Mouse (Mus musculus) neural tube, embryonic 15.5 days (tissue): ENCODE data around the gene Eva1b. TPM values are rescaled to one million over a fixed set of nuclear protein-coding genes. Genes with fewer than 3 reads are reported as not detected.

Source experiments
- ATAC-seq: fragments of 200-750 bp; cut with Nextera tagmentation; 2 replicates; pipeline ENCODE4 v1.8.0; 2017; ENCODE audit warnings: mild to moderate bottlenecking, moderate TSS enrichment, moderate library complexity; ENCODE audit not compliant: low FRiP score
- H3K27ac ChIP-seq: fragments of 300-500 bp; sonication (generic); replicated peaks from 2 replicates; pipeline ENCODE4 v1.5.1; 2015; ENCODE audit warnings: mild to moderate bottlenecking, inconsistent platforms
- H3K27me3 ChIP-seq: fragments of 300-500 bp; sonication (generic); replicated peaks from 2 replicates; pipeline ENCODE4 v1.6.1; 2015; ENCODE audit warnings: inconsistent platforms
- H3K36me3 ChIP-seq: fragments of 300-500 bp; sonication (generic); 2 replicates; pipeline ENCODE4 v1.6.1; 2015; ENCODE audit warnings: inconsistent platforms
- H3K4me1 ChIP-seq: fragments of 300-500 bp; sonication (generic); 2 replicates; pipeline ENCODE4 v1.6.1; 2015; ENCODE audit warnings: inconsistent platforms
- H3K4me2 ChIP-seq: fragments of 300-500 bp; sonication (generic); 2 replicates; pipeline ENCODE4 v1.6.1; 2015; ENCODE audit warnings: inconsistent platforms, mild to moderate bottlenecking, moderate library complexity
- H3K4me3 ChIP-seq: fragments of 300-500 bp; sonication (generic); replicated peaks from 2 replicates; pipeline ENCODE4 v1.5.1; 2015; ENCODE audit warnings: mild to moderate bottlenecking, inconsistent platforms
- H3K9ac ChIP-seq: fragments of 300-500 bp; sonication (generic); replicated peaks from 2 replicates; pipeline ENCODE4 v1.6.1; 2015; ENCODE audit warnings: mild to moderate bottlenecking, inconsistent platforms
- H3K9me3 ChIP-seq: fragments of 300-500 bp; sonication (generic); replicated peaks from 2 replicates; pipeline ENCODE4 v1.6.1; 2016; ENCODE audit warnings: inconsistent platforms
- WGBS: fragments of 180-500 bp; shearing (Covaris S2); methylation state at CpG from one replicate; pipeline ENCODE4 v1.1.7; 2015; ENCODE audit warnings: mixed read lengths; 5-methylcytosine and 5-hydroxymethylcytosine counted together
- polyA plus RNA-seq: library from polyadenylated mRNA; unstranded; fragments of >200 nt; fragmentation: Nextera tagmentation; extraction: Ambion mirVana; gene quantifications from 2 replicates; pipeline ENCODE4 v1.2.1, GENCODE M21; 2015

The Eva1b gene
- polyA plus RNA-seq, 1 experiment from 2014 or later: 13.3 TPM

- H3K36me3 ChIP-seq: peaks cover 32% of the 10 kb centered on the region
- no peak for ATAC-seq
- WGBS: 57% methylated on average over 7 of the region's 7 CpGs
Measured at GRCm38 (mm10) chr4:126181170-126181957, 33.8 kb downstream of the Eva1b start.

GRCm38 (mm10) chr4:126183034-126183433 lies 35.5 kb downstream of the Eva1b start:
- H3K9me3 ChIP-seq: no peaks in the 10 kb centered on the region
- 92% methylated on average over 5 of the region's 5 CpGs for WGBS

More at GRCm38 (mm10) chr4:126181170-126181957, 33.8 kb downstream of the Eva1b start:
- H3K9me3 ChIP-seq: no peaks in the 10 kb centered on the region
- H3K27me3 ChIP-seq: no peaks in the 10 kb centered on the region
- no peak overlapping the region for H3K4me2 ChIP-seq
- H3K4me3 ChIP-seq: no peak overlapping the region
- no peaks in the 10 kb centered on the region for H3K4me1 ChIP-seq
- no peak overlapping the region for H3K9ac ChIP-seq
- no peak overlapping the region for H3K27ac ChIP-seq

GRCm38 (mm10) chr4:126187096-126187495 lies 39.6 kb downstream of the Eva1b start:
- Histone ChIP-seq H3K4me2 (no peak overlapping the region), H3K27me3 (no peaks in the 10 kb centered on the region), H3K27ac (no peak overlapping the region), H3K36me3 (0 out of 2 replicates have a peak, but pooled peaks cover 7% of the 10 kb centered on the region), H3K4me1 (no peaks in the 10 kb centered on the region), H3K9me3 (no peaks in the 10 kb centered on the region), H3K4me3 (no peak overlapping the region), H3K9ac (no peak overlapping the region)
- 92% methylated on average over 3 of the region's 3 CpGs for WGBS
- ATAC-seq: no peak

More at GRCm38 (mm10) chr4:126183034-126183433, 35.5 kb downstream of the Eva1b start:
- no peak for ATAC-seq
- Histone ChIP-seq H3K4me1 (no peaks in the 10 kb centered on the region), H3K9ac (no peak overlapping the region), H3K27me3 (no peaks in the 10 kb centered on the region), H3K4me2 (no peak overlapping the region), H3K27ac (no peak overlapping the region), H3K4me3 (no peak overlapping the region), H3K36me3 (peaks cover 19% of the 10 kb centered on the region)

- 97% methylated on average over 2 of the region's 2 CpGs for WGBS
Measured at GRCm38 (mm10) chr4:126190636-126191035, 43.1 kb downstream of the Eva1b start.

GRCm38 (mm10) chr4:126194216-126194615 lies 46.7 kb downstream of the Eva1b start:
- peaks cover 13% of the 10 kb centered on the region for H3K4me1 ChIP-seq
- ATAC-seq: no peak
- no peaks in the 10 kb centered on the region for H3K27me3 ChIP-seq
- no peaks in the 10 kb centered on the region for H3K9me3 ChIP-seq
- H3K9ac ChIP-seq: no peak overlapping the region
- H3K4me2 ChIP-seq: no peak overlapping the region
- peaks cover 15% of the 10 kb centered on the region for H3K36me3 ChIP-seq
- H3K27ac ChIP-seq: no peak overlapping the region
- no peak overlapping the region for H3K4me3 ChIP-seq

More at GRCm38 (mm10) chr4:126190636-126191035, 43.1 kb downstream of the Eva1b start:
- Histone ChIP-seq H3K27me3 (no peaks in the 10 kb centered on the region), H3K36me3 (peaks cover 15% of the 10 kb centered on the region), H3K9me3 (no peaks in the 10 kb centered on the region), H3K9ac (no peak overlapping the region), H3K4me1 (no peaks in the 10 kb centered on the region), H3K4me3 (no peak overlapping the region), H3K27ac (no peak overlapping the region), H3K4me2 (no peak overlapping the region)
- ATAC-seq: no peak

- H3K27me3 ChIP-seq: no peaks in the 10 kb centered on the region
- ATAC-seq: no peak
- peaks cover 15% of the 10 kb centered on the region for H3K36me3 ChIP-seq
- WGBS: 96% methylated on average over 4 of the region's 4 CpGs
- peaks cover 19% of the 10 kb centered on the region for H3K4me1 ChIP-seq
- H3K4me2 ChIP-seq: no peak overlapping the region
- H3K9ac ChIP-seq: no peak overlapping the region
- H3K4me3 ChIP-seq: no peak overlapping the region
- H3K9me3 ChIP-seq: no peaks in the 10 kb centered on the region
- H3K27ac ChIP-seq: no peak overlapping the region
Measured at GRCm38 (mm10) chr4:126194916-126195315, 47.4 kb downstream of the Eva1b start.

- H3K4me2 ChIP-seq: no peak overlapping the region
- ATAC-seq: no peak
- no peak overlapping the region for H3K9ac ChIP-seq
- H3K9me3 ChIP-seq: no peaks in the 10 kb centered on the region
- no peaks in the 10 kb centered on the region for H3K27me3 ChIP-seq
- peaks cover 5% of the 10 kb centered on the region for H3K36me3 ChIP-seq
- WGBS: 69% methylated on average over 3 of the region's 3 CpGs
- peaks cover 34% of the 10 kb centered on the region for H3K4me1 ChIP-seq
- H3K27ac ChIP-seq: no peak overlapping the region
- no peak overlapping the region for H3K4me3 ChIP-seq
Measured at GRCm38 (mm10) chr4:126197485-126197884, 49.9 kb downstream of the Eva1b start.

Other genes starting within 250 kb of the Eva1b start
- gene Csf3r, start 123.2 kb upstream of the Eva1b start, polyA plus RNA-seq: 0.42 and 1.0 TPM in 2 replicates
- 142 and 145 TPM in 2 replicates for gene Mrps15, start 100.8 kb upstream of the Eva1b start, polyA plus RNA-seq
- 37.4 and 38.3 TPM in 2 replicates for gene Oscp1, start 89.2 kb upstream of the Eva1b start, polyA plus RNA-seq
- 48.5 and 51.6 TPM in 2 replicates for gene Lsm10, start 51.1 kb upstream of the Eva1b start, polyA plus RNA-seq
- 28.1 and 29.9 TPM in 2 replicates for gene Stk40, start 43.8 kb upstream of the Eva1b start, polyA plus RNA-seq
- 1.4 and 2.6 TPM in 2 replicates for gene Sh3d21, start 15.7 kb downstream of the Eva1b start, polyA plus RNA-seq
- 127 and 133 TPM in 2 replicates for gene Thrap3, start 55.0 kb downstream of the Eva1b start, polyA plus RNA-seq
- gene Map7d1, start 108.6 kb downstream of the Eva1b start, polyA plus RNA-seq: 65.4 and 79.7 TPM in 2 replicates
- 175 and 188 TPM in 2 replicates for gene Trappc3, start 114.6 kb downstream of the Eva1b start, polyA plus RNA-seq
- gene Col8a2, start 139.0 kb downstream of the Eva1b start, polyA plus RNA-seq: 7.4 and 9.8 TPM in 2 replicates
- gene Adprhl2, start 174.0 kb downstream of the Eva1b start, polyA plus RNA-seq: 75.5 and 79.8 TPM in 2 replicates
- 8.3 and 9.2 TPM in 2 replicates for gene Tekt2, start 177.9 kb downstream of the Eva1b start, polyA plus RNA-seq